ENCODE assay signal across 8 mouse cellular contexts in the genomic region with DNA sequence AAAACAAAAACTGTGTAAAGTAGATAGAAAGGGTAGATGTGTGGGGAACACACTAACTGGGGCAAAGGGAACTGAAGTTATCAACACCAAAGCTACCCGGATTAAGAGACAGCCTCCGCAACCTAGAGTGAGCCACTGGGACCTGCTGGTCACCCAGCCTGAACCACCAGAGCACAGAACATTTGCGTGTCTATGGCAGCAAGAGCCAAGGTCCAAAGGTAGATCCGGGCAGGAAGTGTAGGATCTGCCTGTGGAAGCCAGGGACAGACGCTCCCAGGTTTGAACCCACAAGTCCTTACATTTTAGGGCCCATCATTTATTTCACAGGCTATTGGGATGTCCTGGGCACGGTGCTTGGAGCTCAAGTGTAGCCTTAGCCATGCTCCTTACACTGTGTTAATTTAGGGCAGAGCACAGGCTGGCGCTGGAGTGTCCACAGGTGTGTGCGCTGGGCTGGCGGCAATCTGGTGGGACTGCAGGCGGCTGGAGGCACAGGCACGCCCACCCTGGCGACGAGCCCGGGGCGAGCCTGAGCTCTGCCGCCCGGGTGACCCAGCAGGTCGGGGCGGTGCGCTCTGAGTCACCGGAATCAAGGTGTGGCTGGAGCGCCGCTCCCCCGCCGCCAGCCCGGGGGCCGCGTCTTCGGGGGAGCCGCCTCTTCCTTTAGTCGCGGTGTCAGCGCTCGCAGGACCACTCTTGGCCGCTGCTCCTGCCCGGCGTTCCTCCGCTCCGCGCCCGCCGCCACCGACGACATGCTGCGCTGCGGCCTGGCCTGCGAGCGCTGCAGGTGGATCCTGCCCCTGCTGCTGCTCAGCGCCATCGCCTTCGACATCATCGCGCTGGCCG. TPM values are rescaled to one million over a fixed set of nuclear protein-coding genes. Genes with fewer than 3 reads are reported as not detected.
DNase-seq lines count a peak whose midpoint lies in the region; ATAC-seq lines count a peak whose summit lies in the region.

Gene Perp, plus strand, starts transcription at position 580 of the 846 bp plus-strand sequence.

- peak; percentile 90 for ATAC-seq in forebrain, embryonic 13.5 days
- peak; percentile 93 for ATAC-seq in hindbrain, embryonic 13.5 days (ENCODE audit: low FRiP score)
- peak; percentile 90 for ATAC-seq in limb, embryonic 12.5 days (ENCODE audit: insufficient number of reproducible peaks, insufficient read depth, low FRiP score, low TSS enrichment, low read depth)
- peak; percentile 89 for ATAC-seq in midbrain, embryonic 11.5 days (ENCODE audit: low FRiP score)
- ATAC-seq in stomach, embryonic 16.5 days (ENCODE audit: insufficient read depth, low FRiP score): peak; percentile 94

- no peaks in the 10 kb centered on the region for H3K36me3 ChIP-seq in forebrain, embryonic 13.5 days (ENCODE audit: poor library complexity, severe bottlenecking)
- no peaks in the 10 kb centered on the region for H3K36me3 ChIP-seq in hindbrain, embryonic 13.5 days
- H3K36me3 ChIP-seq in limb, embryonic 12.5 days: no peaks in the 10 kb centered on the region
- H3K36me3 ChIP-seq in midbrain, embryonic 11.5 days (ENCODE audit: control insufficient read depth, insufficient read depth, low read length): no peaks in the 10 kb centered on the region
- no peaks in the 10 kb centered on the region for H3K36me3 ChIP-seq in stomach, embryonic 16.5 days (ENCODE audit: control insufficient read depth, insufficient read depth, low read length)

- peaks cover 4% of the 10 kb centered on the region; the same call in 1 of the 2 replicates for H3K4me1 ChIP-seq in forebrain, embryonic 13.5 days
- H3K4me1 ChIP-seq in hindbrain, embryonic 13.5 days (replicated peaks): peaks cover 10% of the 10 kb centered on the region
- H3K4me1 ChIP-seq in limb, embryonic 12.5 days (replicated peaks): peaks cover 5% of the 10 kb centered on the region; the same call in 1 of the 2 replicates
- peaks cover 3% of the 10 kb centered on the region; the same call in 1 of the 2 replicates for H3K4me1 ChIP-seq in midbrain, embryonic 11.5 days (ENCODE audit: control insufficient read depth, insufficient read depth, low read length)
- peaks cover 9% of the 10 kb centered on the region; the same call in 1 of the 2 replicates for H3K4me1 ChIP-seq in stomach, embryonic 16.5 days (ENCODE audit: control insufficient read depth, insufficient read depth, low read length)

- DNase-seq in WW6 (ENCODE audit: low read depth, low spot score): peak; percentile 48
- peak; percentile 13 for DNase-seq in c-Kit-positive CD71-positive TER-119-negative erythroid progenitor cells, embryonic 14.5 days (ENCODE audit: low read depth)
- peak; percentile 93 for DNase-seq in midbrain, embryonic 11.5 days (ENCODE audit: low spot score, missing footprints)
- DNase-seq in layer of hippocampus, adult 8-10 months (ENCODE audit: low spot score in 2 of 2): no peak

- peak within 1 kb of the TSS; percentile 56 for H3K9ac ChIP-seq in forebrain, embryonic 13.5 days
- H3K9ac ChIP-seq in hindbrain, embryonic 13.5 days: peak within 1 kb of the TSS; percentile 73
- H3K9ac ChIP-seq in limb, embryonic 12.5 days (replicated peaks): peak within 1 kb of the TSS; percentile 64
- peak within 1 kb of the TSS; percentile 54; the same call in 1 of the 2 replicates for H3K9ac ChIP-seq in midbrain, embryonic 11.5 days (ENCODE audit: low read length)
- peak within 1 kb of the TSS; percentile 87 for H3K9ac ChIP-seq in stomach, embryonic 16.5 days (ENCODE audit: low read length)

- peaks cover 44% of the 10 kb centered on the region for H3K27me3 ChIP-seq in forebrain, embryonic 13.5 days
- H3K27me3 ChIP-seq in hindbrain, embryonic 13.5 days: peaks cover 58% of the 10 kb centered on the region
- peaks cover 50% of the 10 kb centered on the region for H3K27me3 ChIP-seq in limb, embryonic 12.5 days
- peaks cover 28% of the 10 kb centered on the region for H3K27me3 ChIP-seq in midbrain, embryonic 11.5 days (ENCODE audit: control insufficient read depth, insufficient read depth, low read length)
- H3K27me3 ChIP-seq in stomach, embryonic 16.5 days (ENCODE audit: control insufficient read depth, insufficient read depth, low read length): no peaks in the 10 kb centered on the region; the same call in 1 of the 2 replicates

- H3K4me2 ChIP-seq in forebrain, embryonic 13.5 days: peak within 1 kb of the TSS; percentile 98
- H3K4me2 ChIP-seq in hindbrain, embryonic 13.5 days: peak within 1 kb of the TSS; percentile 95
- peak within 1 kb of the TSS; percentile 91 for H3K4me2 ChIP-seq in limb, embryonic 12.5 days
- H3K4me2 ChIP-seq in midbrain, embryonic 11.5 days: peak within 1 kb of the TSS; percentile 92
- peak within 1 kb of the TSS; percentile 81 for H3K4me2 ChIP-seq in stomach, embryonic 16.5 days (ENCODE audit: low read depth, low read length)

- no peaks in the 10 kb centered on the region for H3K9me3 ChIP-seq in forebrain, embryonic 13.5 days (replicated peaks)
- H3K9me3 ChIP-seq in hindbrain, embryonic 13.5 days: no peaks in the 10 kb centered on the region
- no peaks in the 10 kb centered on the region for H3K9me3 ChIP-seq in limb, embryonic 12.5 days
- H3K9me3 ChIP-seq in midbrain, embryonic 11.5 days (ENCODE audit: control insufficient read depth, low read length): no peaks in the 10 kb centered on the region
- H3K9me3 ChIP-seq in stomach, embryonic 16.5 days (replicated peaks; ENCODE audit: control insufficient read depth, low read length): no peaks in the 10 kb centered on the region

- H3K27ac ChIP-seq in forebrain, embryonic 13.5 days: no peak within 1 kb of the TSS
- H3K27ac ChIP-seq in hindbrain, embryonic 13.5 days: no peak within 1 kb of the TSS
- H3K27ac ChIP-seq in limb, embryonic 12.5 days: no peak within 1 kb of the TSS
- no peak within 1 kb of the TSS for H3K27ac ChIP-seq in midbrain, embryonic 11.5 days (ENCODE audit: low read depth, low read length)
- peak within 1 kb of the TSS; percentile 95 for H3K27ac ChIP-seq in stomach, embryonic 16.5 days (ENCODE audit: low read length)

- H3K4me3 ChIP-seq in forebrain, embryonic 13.5 days: peak within 1 kb of the TSS; percentile 57
- peak within 1 kb of the TSS; percentile 63 for H3K4me3 ChIP-seq in hindbrain, embryonic 13.5 days
- H3K4me3 ChIP-seq in limb, embryonic 12.5 days (replicated peaks): peak within 1 kb of the TSS; percentile 56
- H3K4me3 ChIP-seq in midbrain, embryonic 11.5 days (ENCODE audit: low read depth, low read length): peak within 1 kb of the TSS; percentile 54
- H3K4me3 ChIP-seq in stomach, embryonic 16.5 days (replicated peaks; ENCODE audit: low read length): peak within 1 kb of the TSS; percentile 66

- 3% methylated on average over 53 of the region's 54 CpGs for WGBS in forebrain, embryonic 13.5 days
- 3% methylated on average over 49 of the region's 54 CpGs for WGBS in hindbrain, embryonic 13.5 days
- 3% methylated on average over 48 of the region's 54 CpGs for WGBS in limb, embryonic 12.5 days
- WGBS in midbrain, embryonic 11.5 days: 3% methylated on average over 47 of the region's 54 CpGs
- 2% methylated on average over 54 of the region's 54 CpGs for WGBS in stomach, embryonic 16.5 days

RNA-seq across cellular contexts. Expression of gene Perp, which starts in this region (rescaled TPM):
- 1.9 and 2.8 TPM in 2 replicates for polyA plus RNA-seq in forebrain, embryonic 13.5 days (2015; fragmentation: Nextera tagmentation; extraction: Ambion mirVana)
- polyA plus RNA-seq in hindbrain, embryonic 13.5 days (2015; fragmentation: Nextera tagmentation; extraction: Ambion mirVana): 4.7 and 5.3 TPM in 2 replicates
- polyA plus RNA-seq in limb, embryonic 12.5 days (2016; fragmentation: Nextera tagmentation; extraction: Ambion mirVana): 61.1 and 63.7 TPM in 2 replicates
- polyA plus RNA-seq in midbrain, embryonic 11.5 days (2014; fragmentation: Nextera tagmentation; extraction: Ambion mirVana): 6.0 and 6.1 TPM in 2 replicates
- polyA plus RNA-seq in stomach, embryonic 16.5 days (2015; fragmentation: Nextera tagmentation; extraction: Ambion mirVana): 465 and 640 TPM in 2 replicates
- 1 to 10 TPM; 4.0 to 4.6 (median 4.1) TPM for total RNA-seq in layer of hippocampus, adult 8-10 months (2022)

Comparison
In these comparisons a context has a peak if more than half of its experiments do, and no peak if none do; other contexts are left out.
1. DNase-seq: peak in WW6 (single experiment), c-Kit-positive CD71-positive TER-119-negative erythroid progenitor cells, embryonic 14.5 days (single experiment) and midbrain, embryonic 11.5 days (single experiment); none in layer of hippocampus, adult 8-10 months (0 of 2).
2. Peak in every context shown above with its lines, with median percentiles within 50 percentile points of each other: ATAC-seq, H3K4me2 ChIP-seq, H3K4me3 ChIP-seq and H3K9ac ChIP-seq.